Mouse (Mus musculus): ENCODE data around the gene Dbnl.

DNA sequence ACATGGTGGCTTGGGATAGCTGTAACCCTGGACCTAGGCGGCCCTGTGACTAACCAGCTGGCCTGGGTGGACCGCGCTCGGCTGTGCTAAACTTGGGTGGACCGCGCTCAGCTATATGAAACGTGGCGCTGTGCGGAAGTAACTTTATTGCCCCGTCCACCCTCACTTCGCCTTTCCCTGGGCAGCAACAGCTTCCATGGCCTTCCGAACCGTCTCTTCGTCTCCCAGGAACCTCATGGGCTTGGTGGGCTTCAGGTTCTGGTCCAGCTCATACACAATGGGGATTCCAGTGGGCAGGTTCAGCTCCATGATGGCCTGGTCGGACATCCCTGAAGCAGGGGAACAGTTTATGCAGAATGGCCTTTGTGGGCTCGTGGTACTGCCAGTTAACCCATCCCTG, 13.2 kb downstream of the Dbnl start:
- TF ChIP-seq CTCF (IDR thresholded peaks at IDR 0.05; ENCODE audit: borderline replicate concordance, control insufficient read depth, extremely low read depth, insufficient read depth, low read length, poor library complexity) (no peak), POLR2A (IDR thresholded peaks at IDR 0.05; ENCODE audit: control insufficient read depth, extremely low read depth, insufficient read depth, low read length, poor library complexity) (no peak)

Measured in thymus, adult 2 months (tissue).